Mouse (Mus musculus): ENCODE data around the gene 9130213A22Rik.

- TF ChIP-seq POLR2A (IDR thresholded peaks at IDR 0.05; ENCODE audit: low read depth, low read length), result no peak
- no peak for TF ChIP-seq CTCF (conservative IDR thresholded peaks at IDR 0.05; ENCODE audit: insufficient read depth, insufficient read length, low read depth, low read length)
Measured at GRCm38 (mm10) chr11:69135361-69135760, 13.0 kb upstream of the 9130213A22Rik start.
